Mouse (Mus musculus) ES-E14 (cell line): ENCODE results near the gene Noto.

ENCODE experiments used
- CHD2 ChIP-seq: IDR thresholded peaks from 2 replicates; pipeline ENCODE4 v1.6.1; 2014; ENCODE audit warnings: mild to moderate bottlenecking, low read depth, low read length, inconsistent platforms
- HCFC1 ChIP-seq: IDR thresholded peaks from 2 replicates; pipeline ENCODE4 v1.6.1; 2012; ENCODE audit warnings: low read length, inconsistent platforms, borderline replicate concordance; ENCODE audit not compliant: insufficient read depth
- ZNF384 ChIP-seq: IDR thresholded peaks from 2 replicates; pipeline ENCODE4 v1.6.1; 2012; ENCODE audit warnings: low read depth, low read length, inconsistent platforms

GRCm38 (mm10) chr6:85415829-85416228 is 7.9 kb upstream of the Noto start:
- TF ChIP-seq ZNF384 (no peak), HCFC1 (no peak), CHD2 (no peak)
